ENCODE assay signal across 33 mouse cellular contexts in genomic region chr7:130803251-130803825, GRCm38 (mm10). TPM values are rescaled to one million over a fixed set of nuclear protein-coding genes. Genes with fewer than 3 reads are reported as not detected.
A peak's percentile ranks its signal among the peaks of the same experiment; 100 is the strongest.
DNase-seq lines count a peak whose midpoint lies in the region; ATAC-seq and TF ChIP-seq lines count a peak whose summit lies in the region.
"Had no signal": no experiment of that assay in that cellular context is flagged by ENCODE, and none has a peak within 500 bp of the region (broad histone marks: within the 10 kb centered on the region; RNA-seq: fewer than 3 reads in every experiment).

No protein-coding gene starts in this region.

- ATAC-seq in granulocyte monocyte progenitor cell, adult 5-6 weeks (replicated peaks; ENCODE audit: poor library complexity, severe bottlenecking) = no peak
- ATAC-seq: forebrain, embryonic 13.5 days; intestine, postnatal 0 days; lung, postnatal 0 days; midbrain, embryonic 13.5 days; Patski had no signal

- peak; percentile 41 to 80 for DNase-seq in adrenal gland, adult (ENCODE audit: inconsistent age in 2 of 2, low spot score in 1 of 2)
- DNase-seq in adrenal gland, adult 18-20 months (ENCODE audit: low spot score in 2 of 2) = no peak
- peak; percentile 31 for DNase-seq in layer of hippocampus, adult 9-11 months
- no peak for DNase-seq in layer of hippocampus, adult 9-10 months (ENCODE audit: low spot score)
- peak; percentile 33 for DNase-seq in adrenal gland, postnatal 10 days
- DNase-seq in brain, embryonic 14.5 days (ENCODE audit: low read depth) = peak; percentile 23
- DNase-seq in thymus, postnatal 25 days = no peak
- DNase-seq: cerebellum, adult 18-20 months; cerebellum, postnatal 14 days; gastrocnemius, adult 2 months; gastrocnemius, postnatal 36 days; heart, adult 2 months; kidney, adult 9 months; kidney, postnatal 10 days; left cerebral cortex, postnatal 4 days; liver, embryonic 13.5 days; lung, adult 18-20 months; retina, postnatal 1 day; spleen, adult 18-20 months; thymus, adult 18-20 months; thymus, postnatal 36 days had no signal

- no peak for TF ChIP-seq CTCF in brain, embryonic 14.5 days (IDR thresholded peaks at IDR 0.05; ENCODE audit: borderline replicate concordance, extremely low read depth, insufficient read depth, insufficient read length)

- no peak for TF ChIP-seq POLR2A in brain, embryonic 14.5 days (IDR thresholded peaks at IDR 0.05; ENCODE audit: borderline replicate concordance, extremely low read depth, insufficient read depth, insufficient read length, poor library complexity, severe bottlenecking)

RNA-seq across cellular contexts. Expression of gene Btbd16, which starts 29.5 kb away (rescaled TPM):
- total RNA-seq in adrenal gland, adult 18-20 months (2021) = not detected
- under 1 TPM in 1 of 2 experiments, not detected in 1; 0.18 TPM for total RNA-seq in adrenal gland, postnatal 10 days (2021)
- not detected in 2 replicates for polyA plus RNA-seq in brain, embryonic 14.5 days (2012; rRNA removed)
- 1.1 TPM in 1 of 2 replicates, not detected in the other for total RNA-seq in granulocyte monocyte progenitor cell, adult 5-6 weeks (2014; fragmentation: Nextera tagmentation)
- total RNA-seq in granulocyte monocyte progenitor cell, adult 5-6 weeks (2017) = 0.47 TPM in 1 of 2 replicates, not detected in the other
- total RNA-seq: CH12.LX; gastrocnemius, adult 2 months; gastrocnemius, postnatal 36 days; heart, adult 2 months had no signal
- polyA plus RNA-seq: C2C12; embryonic facial prominence, embryonic 11.5 days; forebrain, embryonic 13.5 days; G1E; hindbrain, embryonic 14.5 days; intestine, postnatal 0 days; liver, embryonic 13.5 days; lung, postnatal 0 days; macrophage; midbrain, embryonic 13.5 days had no signal

Comparison
In these comparisons a context has a peak if more than half of its experiments do, and no peak if none do; other contexts are left out.
1. DNase-seq: peak in adrenal gland, adult (2 of 2), layer of hippocampus, adult 9-11 months (single experiment), adrenal gland, postnatal 10 days (single experiment) and brain, embryonic 14.5 days (single experiment); none in adrenal gland, adult 18-20 months (0 of 2), layer of hippocampus, adult 9-10 months (single experiment) and thymus, postnatal 25 days (single experiment).